25 mouse cellular contexts compared by ENCODE assay signal in genomic region chr15:50082428-50082827, GRCm38 (mm10).
DNase-seq lines count a peak whose midpoint lies in the region; ATAC-seq and TF ChIP-seq lines count a peak whose summit lies in the region.
"Had no signal": no experiment of that assay in that cellular context is flagged by ENCODE, and none has a peak within 500 bp of the region (broad histone marks: within the 10 kb centered on the region; RNA-seq: fewer than 3 reads in every experiment).

No protein-coding gene starts in this region.

- H3K9ac ChIP-seq in forebrain, embryonic 15.5 days (replicated peaks), result no peak overlapping the region
- H3K9ac ChIP-seq in forebrain, embryonic 11.5 days (ENCODE audit: low read length), result no peak overlapping the region
- H3K9ac ChIP-seq: embryonic facial prominence, embryonic 13.5 days; hindbrain, embryonic 12.5 days; hindbrain, embryonic 15.5 days had no signal

- no peak overlapping the region for H3K4me3 ChIP-seq in forebrain, embryonic 15.5 days
- no peak overlapping the region for H3K4me3 ChIP-seq in forebrain, embryonic 11.5 days (ENCODE audit: low read depth, low read length)
- H3K4me3 ChIP-seq: embryonic facial prominence, embryonic 13.5 days; gastrocnemius, adult 2 months; hindbrain, embryonic 12.5 days; hindbrain, embryonic 15.5 days had no signal

- TF ChIP-seq CTCF in brain, embryonic 14.5 days (IDR thresholded peaks at IDR 0.05; ENCODE audit: borderline replicate concordance, extremely low read depth, insufficient read depth, insufficient read length), result no peak

- H3K36me3 ChIP-seq in forebrain, embryonic 15.5 days, result no peaks in the 10 kb centered on the region
- H3K36me3 ChIP-seq in forebrain, embryonic 11.5 days (ENCODE audit: control insufficient read depth, insufficient read depth, low read length), result no peaks in the 10 kb centered on the region
- H3K36me3 ChIP-seq: embryonic facial prominence, embryonic 13.5 days; G1E; hindbrain, embryonic 12.5 days; hindbrain, embryonic 15.5 days had no signal

- no peak overlapping the region for H3K27ac ChIP-seq in forebrain, embryonic 15.5 days (replicated peaks)
- H3K27ac ChIP-seq in forebrain, embryonic 11.5 days (ENCODE audit: low read depth, low read length), result no peak overlapping the region
- H3K27ac ChIP-seq: embryonic facial prominence, embryonic 13.5 days; gastrocnemius, adult 2 months; hindbrain, embryonic 12.5 days; hindbrain, embryonic 15.5 days had no signal

- no peak overlapping the region for H3K4me2 ChIP-seq in forebrain, embryonic 15.5 days (replicated peaks)
- no peak overlapping the region for H3K4me2 ChIP-seq in forebrain, embryonic 11.5 days (ENCODE audit: low read depth, low read length, severe bottlenecking)
- H3K4me2 ChIP-seq: embryonic facial prominence, embryonic 13.5 days; heart, embryonic 11.5 days; hindbrain, embryonic 12.5 days; hindbrain, embryonic 15.5 days had no signal

- no peak for TF ChIP-seq POLR2A in brain, embryonic 14.5 days (IDR thresholded peaks at IDR 0.05; ENCODE audit: borderline replicate concordance, extremely low read depth, insufficient read depth, insufficient read length, poor library complexity, severe bottlenecking)

- no peaks in the 10 kb centered on the region for H3K4me1 ChIP-seq in forebrain, embryonic 15.5 days
- no peaks in the 10 kb centered on the region for H3K4me1 ChIP-seq in forebrain, embryonic 11.5 days (replicated peaks; ENCODE audit: control insufficient read depth, insufficient read depth, low read length)
- H3K4me1 ChIP-seq: embryonic facial prominence, embryonic 13.5 days; hindbrain, embryonic 12.5 days; hindbrain, embryonic 15.5 days had no signal

- 70% methylated on average over 2 of the region's 2 CpGs for whole genome bisulfite sequencing in forebrain, embryonic 15.5 days
- 90% methylated on average over 2 of the region's 2 CpGs for WGBS in forebrain, embryonic 11.5 days

- peak; percentile 64; the same call in 1 of the 2 replicates for ATAC-seq in forebrain, embryonic 15.5 days (replicated peaks)
- no peak for ATAC-seq in forebrain, embryonic 11.5 days (replicated peaks; ENCODE audit: low FRiP score)
- peak; percentile 50; the same call in 1 of the 2 replicates for ATAC-seq in frontal cortex, adult (ENCODE audit: low TSS enrichment)
- ATAC-seq: intestine, postnatal 0 days; Patski had no signal

- peak; percentile 8 to 38 for DNase-seq in cerebellum, postnatal 14 days
- no peak for DNase-seq in cerebellum, adult 11-12 months
- DNase-seq in forebrain, embryonic 11.5 days (ENCODE audit: low spot score), result no peak
- no peak for DNase-seq in frontal cortex, postnatal 14 days (ENCODE audit: low spot score in 2 of 2)
- peak; percentile 57 for DNase-seq in brain, embryonic 14.5 days (ENCODE audit: low read depth)
- no peak for DNase-seq in kidney, postnatal 14 days
- DNase-seq: adrenal gland, postnatal 10 days; adrenal gland, postnatal 36 days; B cell, adult 2 months; cerebellum, adult 8-10 months; cerebellum, postnatal 25 days; gastrocnemius, adult 2 months; gastrocnemius, postnatal 14 days; heart, adult 11 months; kidney, adult 2 months had no signal

- H3K9me3 ChIP-seq in forebrain, embryonic 15.5 days, result no peaks in the 10 kb centered on the region
- H3K9me3 ChIP-seq in forebrain, embryonic 11.5 days (ENCODE audit: control insufficient read depth, low read length), result no peaks in the 10 kb centered on the region
- H3K9me3 ChIP-seq: embryonic facial prominence, embryonic 13.5 days; hindbrain, embryonic 12.5 days; hindbrain, embryonic 15.5 days had no signal

- H3K27me3 ChIP-seq in forebrain, embryonic 15.5 days, result no peaks in the 10 kb centered on the region
- no peaks in the 10 kb centered on the region for H3K27me3 ChIP-seq in forebrain, embryonic 11.5 days (ENCODE audit: control insufficient read depth, insufficient read depth, low read length)
- H3K27me3 ChIP-seq: CH12.LX; embryonic facial prominence, embryonic 13.5 days; hindbrain, embryonic 12.5 days; hindbrain, embryonic 15.5 days; Patski had no signal

Comparison
In these comparisons a context has a peak if more than half of its experiments do, and no peak if none do; other contexts are left out.
1. DNase-seq: peak in cerebellum, postnatal 14 days (2 of 2) and brain, embryonic 14.5 days (single experiment); none in cerebellum, adult 11-12 months (single experiment), forebrain, embryonic 11.5 days (single experiment), frontal cortex, postnatal 14 days (0 of 2) and kidney, postnatal 14 days (single experiment).